Mouse (Mus musculus) kidney, adult 2 months (tissue): ENCODE results near the gene Ppl.

Experiments
- CTCF ChIP-seq: fragments of 200-500 bp; conservative IDR thresholded peaks from 2 replicates; pipeline ENCODE4 v1.5.1; 2011; ENCODE audit warnings: low read depth, mild to moderate bottlenecking, control low read depth, low read length, moderate library complexity, mixed read lengths; ENCODE audit not compliant: insufficient read depth, insufficient read length
- POLR2A ChIP-seq: fragments of 200-500 bp; IDR thresholded peaks from one replicate; pipeline ENCODE4 v1.6.1; 2011; ENCODE audit warnings: low read depth, low read length, control low read depth

GRCm38 (mm10) chr16:5172636-5173035 is 40.4 kb upstream of the Ppl start:
- TF ChIP-seq CTCF (no peak), POLR2A (no peak)
